Mouse (Mus musculus) olfactory bulb, adult 2 months (tissue): ENCODE data around the gene Memo1.

Experiments
- CTCF ChIP-seq: fragments of 200-500 bp; IDR thresholded peaks from 2 replicates; pipeline ENCODE4 v1.5.1; 2012; ENCODE audit warnings: low read depth, mild to moderate bottlenecking, low read length, moderate library complexity; ENCODE audit not compliant: insufficient read depth
- POLR2A ChIP-seq: fragments of 200-500 bp; IDR thresholded peaks from 2 replicates; pipeline ENCODE4 v1.6.1; 2012; ENCODE audit warnings: mild to moderate bottlenecking, low read depth, low read length, moderate library complexity; ENCODE audit not compliant: insufficient read depth

DNA sequence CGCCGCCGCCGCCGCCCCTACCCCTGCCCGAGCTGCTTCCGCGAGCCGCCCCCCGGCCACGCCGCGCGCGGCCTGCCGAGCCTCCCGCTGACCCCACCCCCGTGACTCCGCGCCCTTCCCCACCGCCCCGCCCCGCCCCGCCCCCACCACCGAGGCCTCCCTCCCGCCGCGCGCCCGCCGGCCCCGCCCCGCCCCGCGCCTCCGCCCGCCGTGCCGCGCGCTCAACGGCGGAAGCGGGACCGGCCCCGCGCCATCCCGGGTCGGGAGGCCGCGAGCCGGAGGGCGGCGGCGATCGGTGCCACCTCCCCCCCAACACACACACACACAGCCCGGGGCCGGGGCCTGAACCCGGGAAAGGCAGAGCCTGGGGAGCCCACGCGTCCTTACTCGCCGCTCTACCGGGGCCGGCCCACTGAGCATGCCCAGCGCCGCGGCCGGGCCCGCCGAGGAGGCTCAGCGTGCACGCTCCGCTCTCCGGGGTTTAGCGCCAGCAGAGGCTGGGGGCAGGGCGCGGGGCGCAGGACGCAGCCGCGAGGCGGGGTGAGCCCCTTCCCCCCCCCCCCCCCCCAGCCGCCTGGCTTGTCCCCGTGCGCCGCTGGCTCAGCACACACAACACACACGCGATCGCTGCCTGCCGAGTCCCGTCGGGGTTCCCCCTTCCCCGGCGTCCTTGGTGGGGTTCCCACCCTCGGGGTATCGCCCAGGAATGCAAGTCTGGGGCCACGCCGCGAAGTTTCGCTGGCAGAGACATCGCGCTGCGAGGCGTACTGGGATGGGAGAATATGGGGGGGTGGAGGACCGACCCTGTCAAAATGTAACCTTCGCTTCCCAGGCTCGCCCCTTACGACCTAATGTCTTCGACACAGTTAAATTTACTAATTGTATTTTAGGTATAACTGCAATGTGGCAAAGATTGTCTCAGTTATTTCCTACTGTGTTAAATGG, at the start of gene Memo1:
- no peak for TF ChIP-seq CTCF
- no peak; the same call in 1 of the 2 replicates for TF ChIP-seq POLR2A
